Mouse (Mus musculus): Measurements from ENCODE around the gene Fbxo44.
A peak's percentile ranks its signal among the peaks of the same experiment; 100 is the strongest.
"Not testable (repeated sequence)": the region's sequence is repeated elsewhere in the genome, so short reads cannot be mapped to it uniquely, and the experiment has no call there.

Gene Fbxo44

DNA sequence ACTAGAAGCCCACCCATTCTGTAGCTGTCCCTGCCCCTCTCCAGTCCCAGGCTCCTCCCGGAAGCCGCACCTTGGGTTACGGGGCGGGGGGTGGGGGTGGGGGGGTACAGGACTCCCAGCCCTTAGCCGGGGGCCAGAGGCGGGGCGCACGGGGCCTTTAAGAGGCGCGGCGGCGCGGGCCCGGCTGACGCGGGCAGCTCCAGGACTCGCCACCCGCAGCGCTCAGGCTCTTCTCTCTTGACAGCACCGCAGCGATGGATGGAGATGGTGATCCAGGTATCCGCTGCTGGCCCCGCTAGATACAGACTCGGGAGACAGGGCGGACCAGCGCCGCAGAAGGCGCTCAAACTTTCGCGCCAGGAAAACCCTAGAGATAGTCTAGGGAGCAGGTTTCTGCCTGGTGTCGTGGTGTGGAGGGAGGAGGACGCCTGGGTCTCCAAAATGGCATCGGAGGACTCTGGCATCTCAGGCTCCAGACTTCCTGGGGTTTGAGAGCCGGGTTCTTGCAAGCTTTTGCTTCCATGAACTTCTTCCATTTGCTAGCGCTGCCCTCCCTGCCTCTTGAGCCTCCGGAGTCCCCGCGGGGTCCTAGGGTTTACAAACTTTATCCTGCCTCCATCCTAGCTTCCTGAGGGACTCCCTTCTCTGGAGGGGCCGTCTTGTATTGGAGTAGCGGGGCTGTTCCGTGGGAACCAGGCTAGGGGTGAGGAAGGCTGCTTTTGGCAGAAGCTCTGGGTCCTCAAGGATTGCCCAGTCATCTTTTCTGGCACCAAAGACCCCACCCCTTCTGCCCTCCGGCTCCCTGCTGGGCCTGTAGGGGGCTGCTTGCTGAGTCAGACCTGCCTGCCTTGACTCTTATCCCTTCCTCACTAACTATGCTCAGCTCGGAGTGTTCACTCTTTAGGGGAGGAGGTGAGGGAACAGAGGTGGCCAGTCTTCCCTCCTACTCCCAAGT, at the start of gene Fbxo44, which contains the start of gene Fbxo2:
Gene Fbxo44, minus strand, starts transcription at position 47 of the 955 bp plus-strand sequence.
Gene Fbxo2, plus strand, starts transcription at position 186 of the 955 bp plus-strand sequence.
- peak; percentile 66 for DNase-seq

DNA sequence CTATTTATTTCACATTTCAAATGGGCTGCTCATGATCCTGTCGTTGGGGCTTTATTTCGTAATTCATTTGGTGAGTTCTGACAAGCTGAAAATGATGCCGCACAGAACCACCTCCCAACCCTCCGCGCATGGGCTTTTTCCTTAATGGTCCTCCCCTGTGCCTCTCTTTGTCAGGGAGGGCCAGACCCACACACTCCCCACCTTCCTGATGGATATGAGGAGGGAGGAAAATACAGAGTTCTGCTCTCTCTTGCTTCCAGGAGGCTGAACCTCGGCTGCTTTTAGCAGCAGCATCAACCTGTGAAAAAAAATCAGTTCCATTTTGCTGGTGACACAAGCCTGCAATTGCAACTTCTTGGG, 44.6 kb upstream of the Fbxo44 start:
- DNase-seq, result no peak

DNA sequence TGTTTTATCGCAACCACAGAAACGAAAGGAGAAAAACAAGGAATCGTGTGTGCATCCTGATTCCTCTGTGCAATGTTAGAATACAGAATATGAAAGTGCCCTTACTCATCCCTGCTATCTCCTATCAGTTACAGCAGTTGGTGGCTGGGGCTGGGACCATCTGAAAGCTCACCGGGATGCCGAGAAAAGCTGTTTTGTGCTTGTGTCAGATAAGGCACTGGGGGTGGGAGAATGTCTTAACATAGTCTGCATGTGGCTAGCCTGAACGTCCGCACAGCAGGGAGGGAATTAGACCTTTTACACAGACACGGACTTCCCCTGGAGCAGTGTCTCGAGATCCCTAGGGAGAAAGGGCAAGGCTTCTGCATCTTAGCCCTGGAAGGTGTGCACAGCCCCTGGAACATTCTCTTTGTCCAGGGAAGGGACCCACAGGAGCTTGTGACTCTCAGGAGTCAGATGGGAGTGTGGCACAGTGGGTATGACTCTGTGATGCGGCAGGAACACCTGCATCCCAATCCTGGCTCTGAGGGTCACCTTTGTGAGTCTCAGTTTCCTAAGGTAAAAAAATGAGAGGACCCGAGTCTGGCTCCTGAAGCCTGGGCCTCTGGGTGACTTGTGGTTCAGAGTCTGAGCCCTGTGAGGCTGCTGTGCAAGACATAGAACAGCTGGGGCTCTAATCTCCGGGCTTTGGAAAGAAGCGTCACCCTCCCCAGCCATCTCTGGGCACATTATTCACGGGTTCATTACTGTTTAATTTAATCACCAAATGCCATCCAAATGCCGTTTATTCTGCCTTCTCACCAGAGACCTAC, 44.0 kb upstream of the Fbxo44 start:
- no peak for DNase-seq

DNA sequence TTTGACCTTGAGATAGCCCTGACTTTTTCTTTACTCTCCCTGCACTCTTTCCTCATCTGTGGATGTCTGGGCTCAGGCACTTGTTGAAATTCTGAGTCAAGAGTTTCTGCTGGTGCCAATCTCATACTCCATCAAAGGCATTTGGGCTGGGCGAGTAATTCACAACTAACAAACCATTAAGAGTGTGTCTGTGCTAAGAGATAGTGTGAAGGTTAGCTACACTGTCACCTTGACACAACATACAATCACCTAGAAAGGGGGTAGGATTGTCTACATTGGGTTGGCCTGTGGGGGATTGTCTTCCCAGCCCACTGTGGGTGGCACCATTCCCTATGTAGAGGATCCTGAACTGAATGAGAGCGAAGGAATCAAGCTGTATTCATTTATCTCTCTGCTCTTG, 43.3 kb upstream of the Fbxo44 start:
- no peak for DNase-seq

DNA sequence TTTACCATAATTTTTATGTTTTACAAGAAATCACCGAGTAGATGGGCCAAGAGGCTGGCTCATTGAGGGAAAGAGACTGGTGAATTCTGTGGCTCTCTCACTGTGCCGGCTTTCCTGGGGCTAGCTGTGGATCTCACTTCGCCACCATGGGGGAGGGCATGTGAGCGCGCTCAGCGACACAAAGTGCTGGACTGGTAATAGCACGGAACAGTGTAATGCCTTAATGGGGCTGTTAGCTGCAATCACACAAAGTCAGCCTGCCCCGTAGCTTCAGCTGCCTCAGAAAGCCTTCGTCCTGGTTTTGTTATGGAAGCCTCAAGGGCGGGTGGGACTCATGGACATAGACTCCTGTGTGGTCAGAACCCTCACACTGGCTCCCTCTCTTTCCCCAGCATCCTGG, 38.4 kb upstream of the Fbxo44 start:
- no peak for DNase-seq

DNA sequence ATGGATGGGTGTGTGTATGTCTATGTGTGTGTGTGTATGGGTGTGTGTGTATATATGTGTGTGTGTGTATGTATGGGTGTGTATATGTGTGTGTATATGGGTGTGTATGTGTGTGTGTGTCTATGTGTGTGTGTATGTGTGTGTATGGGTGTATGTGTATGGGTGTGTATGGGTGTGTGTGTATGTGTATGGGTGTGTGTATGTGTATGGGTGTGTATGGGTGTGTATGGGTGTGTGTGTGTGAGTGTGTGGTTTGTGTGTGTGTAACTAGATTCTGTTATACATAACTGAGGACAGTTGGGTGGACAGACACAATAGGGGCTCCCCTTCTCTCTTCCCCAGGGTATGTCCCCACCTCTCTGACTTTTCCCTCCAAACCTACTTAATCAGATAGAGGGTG, 34.1 kb upstream of the Fbxo44 start:
- DNase-seq, result no peak

DNA sequence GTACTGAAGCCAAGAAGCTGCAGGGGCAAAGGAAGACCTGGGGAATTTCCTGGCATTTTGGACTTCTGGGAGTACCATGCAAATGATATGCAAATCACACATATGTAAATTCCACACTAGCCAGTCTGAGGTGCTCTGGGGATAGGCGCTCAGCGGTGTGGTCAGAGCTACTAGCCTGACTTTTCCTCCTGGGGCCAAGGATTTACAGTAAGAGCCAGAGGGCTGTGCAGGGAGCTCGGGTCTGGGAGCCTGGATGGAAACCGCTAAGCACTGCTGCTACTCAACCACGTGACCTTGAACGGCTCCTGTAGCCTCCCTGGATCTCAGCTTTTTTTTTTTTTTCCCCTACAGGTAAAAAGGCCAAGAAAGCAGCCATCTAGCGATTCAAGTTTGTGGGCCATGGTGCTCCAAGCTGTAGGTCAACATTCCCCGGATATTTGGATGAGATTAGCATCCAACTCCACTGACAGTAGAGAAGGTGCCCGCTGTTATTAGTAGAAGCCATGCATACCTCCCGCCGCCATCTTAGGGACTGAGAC, 32.5 kb upstream of the Fbxo44 start:
- no peak for DNase-seq

DNA sequence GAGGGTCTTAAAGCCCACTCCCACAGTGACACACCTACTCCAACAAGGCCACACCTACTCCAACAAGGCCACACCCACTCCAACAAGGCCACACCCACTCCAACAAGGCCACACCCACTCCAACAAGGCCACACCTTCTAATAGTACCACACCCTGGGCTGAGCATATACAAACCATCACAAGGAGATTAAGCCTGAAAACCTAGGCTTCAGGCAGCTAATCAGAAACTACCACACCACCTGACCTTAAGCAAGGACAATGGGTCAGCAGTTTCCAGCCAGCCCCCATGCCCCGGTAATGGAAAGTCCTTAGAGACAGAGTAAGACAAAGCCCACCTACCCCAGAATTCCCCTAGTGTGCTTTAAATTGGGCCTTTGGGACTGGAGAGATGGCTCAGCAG, 28.5 kb upstream of the Fbxo44 start:
- not testable (repeated sequence) for DNase-seq

DNA sequence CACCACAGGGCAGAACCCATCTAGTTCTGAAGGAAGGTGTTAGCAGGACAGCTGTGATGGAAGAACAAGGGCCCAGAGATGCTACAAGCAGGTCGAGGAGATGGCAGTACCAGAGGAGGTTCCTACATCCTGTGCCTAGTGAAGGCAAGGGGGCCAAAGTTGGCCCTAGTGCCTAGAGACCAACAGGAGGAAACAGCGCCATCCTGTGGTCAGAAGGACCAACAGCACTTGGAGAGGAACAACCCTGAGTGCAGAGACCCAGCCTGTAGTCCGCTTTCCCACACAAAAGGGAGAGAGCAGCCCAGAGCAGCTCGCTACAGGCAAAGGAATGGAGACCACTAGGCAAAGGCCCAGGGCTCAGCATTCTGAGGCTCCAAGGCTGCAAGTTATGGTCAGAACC, 25.5 kb upstream of the Fbxo44 start:
- no peak for DNase-seq

DNA sequence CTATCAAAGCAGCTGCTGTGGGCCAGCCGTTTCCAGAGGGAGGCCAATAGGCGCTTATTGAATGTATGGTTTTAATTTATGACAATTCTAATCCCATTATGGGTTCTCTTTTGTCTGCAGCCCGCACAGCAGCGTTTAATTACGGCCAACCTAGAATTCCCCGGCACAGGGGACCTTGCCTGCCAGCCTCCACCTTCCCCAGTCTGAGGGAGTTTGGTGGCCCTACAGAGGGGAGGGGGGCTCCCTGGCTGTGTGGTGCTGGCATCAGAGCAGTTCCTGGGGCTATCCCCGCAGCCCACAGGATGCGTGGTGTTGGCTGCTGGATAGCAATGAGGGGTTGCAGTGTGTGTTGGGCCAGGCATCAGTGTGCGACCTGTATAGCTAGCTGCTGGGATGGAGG, 24.3 kb upstream of the Fbxo44 start:
- no peak for DNase-seq

DNA sequence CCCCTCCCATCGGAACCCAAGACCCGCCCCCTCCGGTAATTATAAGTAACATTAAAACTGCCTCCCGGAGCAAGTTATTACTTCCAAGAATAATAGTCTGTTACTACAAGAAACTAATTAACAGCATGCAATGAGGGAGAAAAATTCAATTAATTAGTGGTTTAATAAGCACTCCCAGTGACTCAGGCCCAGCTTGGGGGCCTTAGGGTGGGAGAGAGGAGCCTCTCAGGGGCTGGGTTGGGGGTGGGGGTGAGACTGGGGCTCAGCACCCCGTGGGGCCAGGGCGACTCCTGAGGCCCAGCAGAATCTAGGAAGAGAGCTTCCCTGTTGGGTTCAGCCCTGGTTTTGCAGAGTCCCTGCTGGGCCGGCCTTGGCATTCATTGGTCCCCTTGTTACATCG, 22.1 kb upstream of the Fbxo44 start:
- no peak for DNase-seq

DNA sequence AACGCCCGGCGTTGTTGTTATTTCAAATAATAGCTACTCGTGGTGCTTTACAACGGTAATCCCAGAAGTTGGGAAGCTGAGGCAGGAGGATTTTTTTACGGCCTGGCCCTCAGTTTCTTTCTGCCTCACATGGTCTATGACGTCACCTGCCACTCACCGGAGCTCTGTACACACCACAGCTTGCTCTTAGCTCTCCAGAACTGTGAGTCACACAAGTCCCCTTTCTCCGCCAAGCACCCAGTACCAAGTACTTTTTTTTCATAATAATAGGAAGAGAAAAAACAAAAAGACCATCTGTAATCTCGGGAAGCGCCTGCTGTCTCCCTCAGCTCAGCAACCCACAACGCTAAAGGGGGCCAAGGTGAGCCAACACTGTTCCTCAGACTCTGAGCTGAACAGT, 21.2 kb upstream of the Fbxo44 start:
- DNase-seq, result no peak

DNA sequence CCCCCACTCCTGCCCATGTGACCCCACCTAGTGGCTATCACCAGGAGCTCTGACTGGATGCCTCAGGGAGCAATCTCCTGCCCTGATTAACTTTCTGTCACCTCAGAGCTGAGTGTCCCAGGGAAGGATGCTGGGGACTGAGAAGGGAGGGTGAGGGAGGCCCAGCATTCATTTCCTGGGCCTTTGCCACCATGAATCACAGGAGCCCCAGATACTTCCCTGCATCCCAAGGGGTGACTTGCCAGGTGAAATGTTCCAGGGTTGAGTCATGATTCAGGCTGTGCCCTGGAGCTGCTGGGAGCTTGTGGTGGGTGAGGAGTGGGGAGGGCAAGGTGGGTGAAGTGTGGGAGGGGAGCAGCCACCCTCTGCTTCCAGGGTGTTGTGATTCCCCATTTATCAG, 17.4 kb upstream of the Fbxo44 start:
- no peak for DNase-seq

DNA sequence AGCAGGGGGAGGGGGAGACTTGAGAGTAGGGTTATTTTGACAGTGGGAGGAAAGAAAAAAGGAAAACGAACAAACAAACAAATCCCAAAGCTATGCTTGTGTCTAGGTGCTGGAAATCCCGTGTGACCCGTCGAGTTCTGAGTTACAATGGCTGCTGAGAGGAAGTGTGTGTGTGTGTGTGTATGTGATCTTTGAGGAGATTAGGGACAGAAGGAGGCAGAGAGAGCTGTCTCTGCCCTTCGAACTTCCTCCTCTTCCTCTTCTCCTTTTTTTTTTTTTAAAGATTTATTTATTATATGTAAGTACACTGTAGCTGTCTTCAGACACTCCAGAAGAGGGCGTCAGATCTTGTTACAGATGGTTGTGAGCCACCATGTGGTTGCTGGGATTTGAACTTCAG, 16.3 kb upstream of the Fbxo44 start:
- not testable (repeated sequence) for DNase-seq

DNA sequence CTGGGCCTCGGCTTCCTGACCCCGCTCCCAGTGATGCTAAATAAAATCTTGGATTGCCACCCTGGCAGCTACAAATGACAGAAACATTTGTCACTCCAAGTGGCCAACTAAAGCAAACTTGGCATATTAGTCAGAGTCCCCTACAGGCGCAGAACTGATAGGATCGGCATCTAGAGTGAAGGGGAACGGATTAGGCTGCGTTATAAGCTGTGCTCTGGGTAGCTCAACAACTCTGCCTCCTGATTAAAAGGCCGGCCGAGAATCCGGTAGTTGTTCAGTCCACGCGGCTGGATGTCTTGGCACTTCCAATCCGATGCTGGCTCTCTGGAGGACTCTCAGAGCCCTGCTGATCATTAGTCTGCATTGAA, 14.2 kb upstream of the Fbxo44 start:
- no peak for DNase-seq

DNA sequence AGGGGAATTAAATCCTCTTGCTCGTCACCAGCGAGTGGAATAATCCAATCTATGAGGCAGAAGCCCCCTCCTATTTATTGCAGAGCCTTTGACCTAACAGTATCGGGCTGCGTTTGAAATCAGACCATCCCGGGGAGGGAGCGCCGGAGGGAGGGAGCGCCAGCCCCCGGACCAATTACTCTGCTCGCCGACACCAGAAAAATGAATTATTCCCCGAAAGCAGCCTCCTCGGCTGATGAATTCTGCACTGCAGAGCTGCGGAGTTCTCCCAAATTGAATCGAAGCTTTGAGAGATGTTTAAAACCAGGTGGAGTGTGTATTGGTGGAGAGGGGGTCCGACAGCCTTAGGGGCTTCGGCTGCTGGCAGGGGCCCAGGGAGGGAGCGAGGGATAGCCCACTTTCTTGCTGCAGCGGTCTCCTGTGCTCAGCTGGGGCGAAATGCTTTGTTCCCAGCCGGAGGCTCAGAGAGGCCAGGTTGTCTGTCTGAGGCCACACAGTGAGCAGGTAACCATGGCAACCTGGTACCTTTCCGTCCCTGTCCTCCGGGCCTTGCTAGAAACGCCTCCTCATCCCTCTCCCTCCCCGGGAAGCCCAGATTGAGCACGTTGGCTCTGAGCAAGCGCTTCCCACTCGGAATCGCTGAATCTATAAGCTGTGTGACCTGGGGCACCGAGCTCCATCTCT, 13.7 kb upstream of the Fbxo44 start:
- DNase-seq, result peak; percentile 39

DNA sequence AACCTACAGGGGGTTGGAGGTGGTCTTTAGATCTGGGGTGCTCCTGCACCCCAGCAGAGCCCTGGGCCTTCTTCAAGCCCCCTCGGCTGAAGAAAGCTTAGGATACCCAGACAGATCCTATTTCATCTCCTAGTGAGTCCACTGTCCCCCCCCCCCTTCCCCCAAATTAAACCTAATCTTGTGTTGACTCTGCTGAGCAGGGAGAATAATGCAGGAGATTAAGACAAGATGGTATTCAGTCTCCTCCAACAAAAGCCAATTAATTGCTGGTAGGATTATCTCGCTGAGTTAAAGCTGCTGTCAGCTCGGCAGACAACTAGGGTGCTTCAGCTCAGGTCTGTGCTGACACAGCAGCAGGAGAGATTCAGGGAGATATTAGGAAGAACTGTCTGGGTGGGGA, 11.0 kb upstream of the Fbxo44 start:
- DNase-seq, result no peak

DNA sequence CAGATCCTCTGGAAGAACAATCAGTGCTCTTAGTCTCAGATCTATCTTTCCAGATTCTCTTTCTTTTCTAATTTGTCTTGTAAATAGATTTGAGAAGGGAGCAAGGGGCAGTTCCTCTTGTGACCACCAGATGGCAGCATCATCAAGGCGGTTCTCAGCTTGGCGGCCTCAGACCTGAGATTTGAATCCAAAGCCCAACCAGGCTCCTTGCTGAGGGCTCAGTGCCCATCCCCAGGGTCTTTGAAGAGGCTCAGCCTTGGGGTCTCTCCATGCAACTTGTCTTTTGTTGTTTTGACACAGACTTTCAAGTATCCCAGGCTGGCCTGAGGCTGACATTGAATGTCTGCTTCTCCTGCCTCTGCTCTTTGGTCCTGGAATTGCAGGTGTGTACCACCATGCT, 10.6 kb upstream of the Fbxo44 start:
- peak; percentile 45 for DNase-seq

DNA sequence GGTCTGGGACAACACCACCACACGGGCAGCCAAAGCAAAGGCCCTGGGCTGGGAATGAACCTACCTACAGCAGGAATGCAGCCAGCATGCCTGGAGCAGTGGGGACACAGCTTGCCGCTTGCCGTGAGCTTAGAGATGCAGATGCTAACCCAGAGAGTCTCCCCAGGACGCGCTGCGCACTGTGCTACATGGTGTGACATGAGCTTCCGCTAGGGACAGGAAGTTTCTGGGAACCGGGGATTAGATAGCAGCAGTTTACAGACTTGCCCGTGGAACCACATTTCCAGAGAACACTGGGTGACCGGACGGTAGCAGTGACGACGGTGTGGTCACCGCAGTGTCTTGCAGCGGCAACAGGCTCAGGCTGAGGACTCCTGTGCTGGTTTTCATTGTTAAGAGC, 9.3 kb upstream of the Fbxo44 start:
- DNase-seq, result no peak

DNA sequence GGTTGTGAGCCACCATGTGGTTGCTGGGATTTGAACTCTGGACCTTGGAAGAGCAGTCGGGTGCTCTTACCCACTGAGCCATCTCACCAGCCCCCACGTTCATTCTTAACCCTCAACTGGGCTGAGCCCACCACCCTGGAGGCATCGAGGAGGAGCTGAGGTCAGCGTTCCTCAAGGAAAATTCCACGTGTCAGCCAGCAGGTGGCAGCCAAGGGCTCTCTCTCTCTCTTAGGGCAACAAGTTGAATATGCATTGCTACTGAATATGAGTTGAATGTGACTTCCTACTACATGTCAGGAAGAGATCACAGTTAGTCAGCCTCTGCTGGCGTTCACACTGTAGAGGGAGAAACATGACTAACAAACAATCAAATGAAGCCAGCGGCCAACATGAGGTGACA, 8.0 kb upstream of the Fbxo44 start:
- peak; percentile 54 for DNase-seq

DNA sequence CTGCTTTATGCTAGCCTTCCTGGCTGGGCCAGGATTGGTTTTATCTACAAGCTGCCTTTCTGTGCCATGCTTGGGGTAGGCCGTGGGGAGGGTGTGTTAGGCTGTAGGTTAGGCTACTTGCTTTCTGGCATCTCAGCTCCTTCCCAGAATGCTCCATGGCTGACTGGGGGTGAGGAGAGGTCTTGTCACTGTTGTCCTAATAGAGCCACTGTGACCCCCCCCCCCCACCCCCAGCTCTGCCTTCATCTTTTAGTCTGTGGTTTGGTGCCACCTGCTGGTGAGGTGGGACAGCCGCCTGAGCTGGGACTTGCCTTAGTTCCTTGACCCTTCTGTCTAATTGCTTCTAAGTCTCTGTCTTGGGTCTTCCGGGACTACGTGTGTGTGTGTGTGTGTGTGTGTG, 6.7 kb upstream of the Fbxo44 start:
- peak; percentile 68 for DNase-seq

DNA sequence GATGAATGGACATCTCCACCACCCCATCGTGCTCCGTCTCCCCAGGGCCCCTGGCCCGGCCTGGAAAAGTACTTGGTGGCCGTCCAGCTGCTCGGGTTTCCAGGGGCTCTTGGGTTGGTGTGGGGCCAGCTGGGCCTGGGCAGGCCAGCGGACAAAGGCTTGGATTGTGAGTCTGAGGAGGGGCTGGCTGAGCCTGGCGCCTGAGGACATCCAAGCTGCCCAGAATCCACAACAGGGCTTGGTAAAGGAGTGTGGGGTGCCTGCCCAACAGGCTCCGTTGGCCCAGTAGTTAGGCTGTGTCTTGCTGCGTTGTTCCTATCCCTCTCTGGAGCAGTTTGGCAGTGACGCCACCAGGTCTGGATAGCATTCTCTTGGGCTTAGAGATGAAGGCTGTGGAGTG, 6.1 kb upstream of the Fbxo44 start:
- DNase-seq, result peak; percentile 58

DNA sequence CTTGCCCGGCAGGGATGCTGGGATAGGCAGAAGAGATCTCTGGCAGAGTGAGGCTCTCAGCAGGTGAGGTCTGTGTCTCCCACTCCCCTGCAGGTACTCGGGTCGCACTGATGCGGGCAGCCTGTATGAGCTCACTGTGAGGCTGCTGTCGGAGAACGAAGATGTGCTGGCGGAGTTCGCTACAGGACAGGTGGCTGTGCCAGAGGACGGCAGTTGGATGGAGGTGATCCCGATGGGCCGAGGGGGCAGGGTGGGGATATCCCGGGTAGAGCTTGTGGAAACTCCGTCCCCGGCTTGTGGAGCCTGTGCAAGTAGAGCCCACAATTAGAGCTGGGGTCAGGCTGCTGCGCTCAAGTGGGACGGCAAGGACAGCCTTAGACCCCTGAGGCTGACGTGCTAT, 5.3 kb upstream of the Fbxo44 start:
- peak; percentile 18 for DNase-seq

All from cerebellum, adult 11 months (tissue).